Mouse (Mus musculus): ENCODE results near the gene Slc25a21. TPM values are rescaled to one million over a fixed set of nuclear protein-coding genes. Genes with fewer than 3 reads are reported as not detected.

The Slc25a21 gene
- polyA plus RNA-seq, 1 experiment from 2014 or later, result 0.52 TPM

DNA sequence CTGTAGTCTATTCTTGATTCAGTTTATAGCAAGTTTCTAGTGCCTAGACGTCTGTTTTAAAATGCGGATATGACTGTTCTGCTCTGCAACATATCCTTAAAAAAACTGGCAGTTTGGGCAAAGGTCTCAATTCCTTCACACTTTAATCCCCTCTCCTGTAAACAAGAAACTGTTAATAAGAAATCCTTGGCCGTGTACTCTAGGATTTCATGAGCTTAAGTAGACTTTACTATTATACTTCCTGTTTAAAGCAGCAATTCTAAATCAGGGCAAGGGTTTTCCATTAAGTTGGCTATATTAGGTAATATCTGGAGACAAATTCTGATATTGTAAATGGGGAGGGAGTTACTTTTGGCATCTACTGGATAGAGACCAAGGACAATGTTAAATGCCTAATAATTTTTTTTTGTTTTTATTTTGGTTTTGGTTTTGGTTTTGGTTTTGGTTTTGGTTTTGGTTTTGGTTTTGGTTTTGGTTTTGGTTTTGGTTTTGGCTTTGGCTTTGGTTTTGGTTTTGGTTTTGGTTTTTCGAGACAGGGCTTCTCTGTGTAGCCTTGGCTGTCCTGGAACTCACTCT lies 7.1 kb upstream of the Slc25a21 start:
- no peak for ATAC-seq (ENCODE audit: low FRiP score)
- Histone ChIP-seq H3K4me3 (no peak overlapping the region), H3K4me1 (no peaks in the 10 kb centered on the region), H3K27ac (no peak overlapping the region), H3K4me2 (replicated peaks) (no peak overlapping the region), H3K36me3 (no peaks in the 10 kb centered on the region), H3K9me3 (replicated peaks) (no peaks in the 10 kb centered on the region), H3K9ac (no peak overlapping the region), H3K27me3 (no peaks in the 10 kb centered on the region)
- WGBS, result 92% methylated on average over 4 of the region's 4 CpGs

GRCm38 (mm10) chr12:57201901-57202300 lies 4.6 kb upstream of the Slc25a21 start:
- 93% methylated on average over 3 of the region's 3 CpGs for WGBS
- Histone ChIP-seq H3K4me2 (replicated peaks) (no peak overlapping the region), H3K9ac (no peak overlapping the region), H3K9me3 (replicated peaks) (no peaks in the 10 kb centered on the region), H3K27me3 (peaks cover 16% of the 10 kb centered on the region), H3K4me3 (no peak overlapping the region), H3K4me1 (peaks cover 4% of the 10 kb centered on the region), H3K36me3 (no peaks in the 10 kb centered on the region), H3K27ac (no peak overlapping the region)
- ATAC-seq (ENCODE audit: low FRiP score), result no peak

- no peak for ATAC-seq (ENCODE audit: low FRiP score)
- Histone ChIP-seq H3K36me3 (no peaks in the 10 kb centered on the region), H3K4me2 (replicated peaks) (no peak overlapping the region), H3K4me1 (peaks cover 10% of the 10 kb centered on the region), H3K9ac (no peak overlapping the region), H3K27ac (no peak overlapping the region), H3K4me3 (no peak overlapping the region), H3K9me3 (replicated peaks) (no peaks in the 10 kb centered on the region), H3K27me3 (peaks cover 24% of the 10 kb centered on the region)
- WGBS, result 98% methylated on average over 2 of the region's 2 CpGs
Measured at GRCm38 (mm10) chr12:57199427-57199826, 2.2 kb upstream of the Slc25a21 start.

DNA sequence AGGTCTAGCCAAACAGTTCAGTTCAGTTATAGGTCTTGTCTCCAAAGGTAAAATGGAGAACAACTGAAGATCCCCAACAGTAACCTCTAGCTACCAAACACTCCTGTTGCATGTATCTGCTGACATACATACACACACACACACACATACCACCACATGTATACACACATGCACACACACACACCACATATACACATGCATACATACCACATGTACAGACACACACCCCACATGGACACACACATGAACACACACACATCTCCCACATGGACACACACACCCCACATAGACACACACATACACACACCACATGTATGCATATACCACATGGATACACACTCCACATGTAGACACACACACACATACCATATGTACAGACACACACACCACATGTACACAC lies 997 bp upstream of the Slc25a21 start:
- no peak overlapping the region for H3K27ac ChIP-seq
- ATAC-seq (ENCODE audit: low FRiP score), result peak; percentile 36; the same call in 1 of the 2 replicates
- no peaks in the 10 kb centered on the region for H3K9me3 ChIP-seq (replicated peaks)

GRCm38 (mm10) chr12:57196608-57197362 lies 487 bp downstream of the Slc25a21 start:
- Histone ChIP-seq H3K4me1 (peaks cover 10% of the 10 kb centered on the region), H3K4me3 (peak overlapping the region; percentile 45), H3K4me2 (replicated peaks) (peak overlapping the region; percentile 86), H3K9me3 (replicated peaks) (no peaks in the 10 kb centered on the region), H3K36me3 (no peaks in the 10 kb centered on the region), H3K27me3 (peaks cover 24% of the 10 kb centered on the region), H3K27ac (no peak overlapping the region), H3K9ac (peak overlapping the region; percentile 42; the same call in 1 of the 2 replicates)
- under 1% methylated on average over 55 of the region's 59 CpGs for WGBS
- ATAC-seq (ENCODE audit: low FRiP score), result peak; percentile 54; the same call in 1 of the 2 replicates

More for the DNA sequence above, 997 bp upstream of the Slc25a21 start:
- no peak overlapping the region for H3K9ac ChIP-seq
- no peak overlapping the region for H3K4me2 ChIP-seq (replicated peaks)
- peaks cover 24% of the 10 kb centered on the region for H3K27me3 ChIP-seq
- H3K4me3 ChIP-seq, result no peak overlapping the region
- H3K36me3 ChIP-seq, result no peaks in the 10 kb centered on the region
- H3K4me1 ChIP-seq, result peaks cover 10% of the 10 kb centered on the region

- H3K9ac ChIP-seq, result no peak overlapping the region; the same call in 1 of the 2 replicates
- WGBS, result 7% methylated on average over 8 of the region's 8 CpGs
- no peak for ATAC-seq (ENCODE audit: low FRiP score)
- H3K27me3 ChIP-seq, result peaks cover 24% of the 10 kb centered on the region
- no peaks in the 10 kb centered on the region for H3K36me3 ChIP-seq
- no peaks in the 10 kb centered on the region for H3K9me3 ChIP-seq (replicated peaks)
- peak overlapping the region; percentile 45 for H3K4me3 ChIP-seq
- H3K27ac ChIP-seq, result no peak overlapping the region
- peaks cover 10% of the 10 kb centered on the region for H3K4me1 ChIP-seq
- H3K4me2 ChIP-seq (replicated peaks), result peak overlapping the region; percentile 86
Measured at GRCm38 (mm10) chr12:57196286-57196607, 1.0 kb downstream of the Slc25a21 start.

GRCm38 (mm10) chr12:57194609-57195008 lies 2.7 kb downstream of the Slc25a21 start:
- H3K4me1 ChIP-seq, result peaks cover 10% of the 10 kb centered on the region
- peaks cover 24% of the 10 kb centered on the region for H3K27me3 ChIP-seq
- no peak overlapping the region for H3K9ac ChIP-seq
- ATAC-seq (ENCODE audit: low FRiP score), result no peak
- no peak overlapping the region for H3K4me2 ChIP-seq (replicated peaks)
- H3K36me3 ChIP-seq, result no peaks in the 10 kb centered on the region
- WGBS, result 32% methylated on average over 3 of the region's 3 CpGs
- no peaks in the 10 kb centered on the region for H3K9me3 ChIP-seq (replicated peaks)
- no peak overlapping the region for H3K27ac ChIP-seq
- no peak overlapping the region for H3K4me3 ChIP-seq

GRCm38 (mm10) chr12:57187032-57187431 lies 10.2 kb downstream of the Slc25a21 start:
- no peak for ATAC-seq (ENCODE audit: low FRiP score)
- no peaks in the 10 kb centered on the region for H3K36me3 ChIP-seq
- peaks cover 4% of the 10 kb centered on the region; the same call in 1 of the 2 replicates for H3K27me3 ChIP-seq
- WGBS, result 92% methylated on average over 4 of the region's 4 CpGs
- no peak overlapping the region for H3K27ac ChIP-seq
- no peak overlapping the region for H3K4me3 ChIP-seq
- H3K9ac ChIP-seq, result no peak overlapping the region
- no peaks in the 10 kb centered on the region for H3K9me3 ChIP-seq (replicated peaks)
- no peak overlapping the region for H3K4me2 ChIP-seq (replicated peaks)
- H3K4me1 ChIP-seq, result no peaks in the 10 kb centered on the region

DNA sequence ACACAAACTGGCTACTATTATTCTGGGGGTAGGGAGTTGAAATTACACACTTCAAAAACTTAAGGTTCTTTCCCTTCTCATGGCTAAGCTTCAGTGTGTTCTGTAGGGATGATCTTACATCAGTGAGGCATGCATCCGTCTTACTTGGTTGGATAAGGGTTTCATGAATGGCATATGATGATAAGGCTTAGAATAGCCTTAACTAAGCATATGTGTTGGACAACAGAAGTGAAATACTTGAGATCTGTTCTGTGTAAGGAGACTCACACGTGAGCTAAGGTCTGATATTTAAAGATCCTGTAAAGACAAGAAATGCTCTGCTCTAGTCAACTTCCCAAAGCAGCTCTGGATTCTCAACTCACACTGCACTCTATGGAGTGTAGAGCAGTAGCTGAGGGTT lies 11.1 kb downstream of the Slc25a21 start:
- Histone ChIP-seq H3K9me3 (replicated peaks) (no peaks in the 10 kb centered on the region), H3K4me1 (no peaks in the 10 kb centered on the region), H3K27ac (no peak overlapping the region), H3K4me2 (replicated peaks) (no peak overlapping the region), H3K9ac (no peak overlapping the region), H3K36me3 (no peaks in the 10 kb centered on the region), H3K4me3 (no peak overlapping the region), H3K27me3 (peaks cover 4% of the 10 kb centered on the region; the same call in 1 of the 2 replicates)
- WGBS, result 75% methylated on average over 2 of the region's 2 CpGs
- no peak for ATAC-seq (ENCODE audit: low FRiP score)

DNA sequence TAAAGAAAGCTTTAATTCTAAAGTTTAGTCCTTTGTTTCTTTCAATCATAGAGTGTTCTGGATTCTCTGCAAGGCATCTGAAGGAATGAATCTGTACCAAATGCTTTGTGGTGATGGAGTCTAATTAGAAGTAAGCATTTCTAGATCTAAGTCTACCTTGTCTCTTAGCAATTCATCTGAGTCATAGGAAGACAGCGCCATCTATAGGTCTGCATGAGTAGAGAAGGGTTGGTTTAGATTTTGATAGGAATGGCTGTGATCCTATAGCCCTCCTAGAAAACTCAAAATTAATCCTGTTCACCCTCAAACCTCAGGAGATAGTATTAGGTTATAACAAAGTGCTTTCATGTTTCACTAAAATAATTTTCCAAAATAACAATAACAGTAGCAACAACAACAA lies 11.8 kb downstream of the Slc25a21 start:
- Histone ChIP-seq H3K27me3 (peaks cover 4% of the 10 kb centered on the region; the same call in 1 of the 2 replicates), H3K4me2 (replicated peaks) (no peak overlapping the region), H3K9me3 (replicated peaks) (no peaks in the 10 kb centered on the region), H3K27ac (no peak overlapping the region), H3K4me3 (no peak overlapping the region), H3K36me3 (no peaks in the 10 kb centered on the region), H3K9ac (no peak overlapping the region), H3K4me1 (no peaks in the 10 kb centered on the region)
- ATAC-seq (ENCODE audit: low FRiP score), result no peak
- 0% methylated on average over 1 of the region's 1 CpGs for WGBS

DNA sequence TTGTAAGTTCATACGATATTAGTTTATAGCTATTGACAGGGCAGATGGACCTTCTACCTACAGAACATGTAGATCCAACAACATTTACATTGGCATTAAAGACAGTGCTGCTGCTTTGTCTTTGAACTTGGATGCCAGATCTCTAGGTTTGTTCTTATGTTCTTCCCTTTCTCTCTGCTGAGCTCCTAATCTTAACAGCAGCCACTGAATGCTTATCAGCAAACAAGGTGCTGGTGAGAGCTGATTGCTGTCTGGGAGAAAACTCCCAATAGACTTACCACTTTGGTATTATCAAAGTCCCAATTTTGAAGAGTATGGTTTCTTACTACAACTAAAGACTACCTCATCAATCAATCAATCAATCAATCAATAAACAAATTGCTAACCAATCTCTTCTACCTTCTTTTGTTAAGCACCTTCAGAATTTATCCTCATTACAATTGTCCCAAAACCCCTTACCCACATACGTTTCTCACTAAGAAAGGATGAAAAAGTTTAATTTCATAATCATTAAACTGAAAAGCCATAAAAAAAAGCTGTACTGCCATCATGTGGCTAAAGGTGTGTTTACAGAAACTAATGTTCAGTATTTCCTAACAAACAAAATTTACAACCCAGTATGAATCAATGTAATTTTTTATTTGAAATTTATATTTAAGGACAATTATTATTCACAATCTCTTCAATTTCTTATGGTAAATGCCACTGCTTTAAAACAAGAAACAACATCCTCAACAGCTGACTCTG lies 12.7 kb downstream of the Slc25a21 start:
- Histone ChIP-seq H3K9ac (no peak overlapping the region), H3K4me2 (replicated peaks) (no peak overlapping the region), H3K27ac (no peak overlapping the region), H3K4me1 (peaks cover 4% of the 10 kb centered on the region; the same call in 1 of the 2 replicates), H3K36me3 (no peaks in the 10 kb centered on the region), H3K27me3 (peaks cover 4% of the 10 kb centered on the region; the same call in 1 of the 2 replicates), H3K4me3 (no peak overlapping the region), H3K9me3 (replicated peaks) (no peaks in the 10 kb centered on the region)
- no peak for ATAC-seq (ENCODE audit: low FRiP score)
- 64% methylated on average over 2 of the region's 2 CpGs for whole genome bisulfite sequencing

DNA sequence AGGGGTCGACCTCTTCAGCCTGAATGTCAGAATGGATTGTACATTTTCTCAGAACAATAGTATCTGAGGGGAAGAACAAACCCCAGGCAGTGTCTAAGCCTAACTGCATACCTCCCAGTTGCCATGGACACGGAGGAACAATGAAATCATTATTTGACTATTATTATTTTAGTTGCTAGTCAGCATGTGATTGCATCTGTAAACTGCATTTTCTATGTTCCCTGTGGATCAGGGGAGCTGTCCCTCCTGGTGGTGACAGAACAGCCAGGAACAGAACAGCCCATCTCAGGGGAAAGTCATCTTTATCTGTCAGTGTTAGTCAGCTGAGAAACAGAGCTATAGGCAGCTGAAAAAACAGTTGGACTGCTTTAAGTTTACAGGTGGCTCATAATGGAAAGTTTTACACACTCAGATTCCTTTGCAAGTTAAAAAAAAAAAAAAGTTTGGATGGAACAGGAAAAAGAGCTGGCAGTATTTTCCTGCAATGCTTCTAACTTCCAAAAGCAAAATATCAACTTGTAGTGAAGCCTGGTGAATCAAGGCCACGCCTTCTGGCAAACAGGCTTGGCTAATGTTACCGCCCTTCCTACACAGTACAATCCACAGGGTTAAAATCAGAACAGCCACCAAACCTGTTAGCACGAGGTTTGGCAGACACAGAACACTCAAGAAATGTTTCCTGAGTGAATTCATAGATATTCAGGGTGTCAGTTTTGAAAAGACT lies 17.6 kb downstream of the Slc25a21 start:
- H3K9me3 ChIP-seq (replicated peaks), result no peaks in the 10 kb centered on the region
- 18% methylated on average over 5 of the region's 5 CpGs for WGBS
- peak; percentile 61 for ATAC-seq (ENCODE audit: low FRiP score)
- H3K4me1 ChIP-seq, result peaks cover 9% of the 10 kb centered on the region; the same call in 1 of the 2 replicates
- H3K4me2 ChIP-seq (replicated peaks), result no peak overlapping the region
- no peak overlapping the region for H3K9ac ChIP-seq
- H3K36me3 ChIP-seq, result no peaks in the 10 kb centered on the region
- no peaks in the 10 kb centered on the region for H3K27me3 ChIP-seq
- no peak overlapping the region for H3K4me3 ChIP-seq
- H3K27ac ChIP-seq, result no peak overlapping the region

Data from hindbrain, embryonic 12.5 days (tissue).